Mouse (Mus musculus) limb, embryonic 14.5 days (tissue): Measurements from ENCODE around the gene Nhsl2. TPM values are rescaled to one million over a fixed set of nuclear protein-coding genes. Genes with fewer than 3 reads are reported as not detected.

Source experiments
- ATAC-seq: fragments of 200-750 bp; cut with Nextera tagmentation; 2 replicates; pipeline ENCODE4 v1.8.0; 2017; ENCODE audit warnings: low read depth, moderate number of reproducible peaks, moderate TSS enrichment; ENCODE audit not compliant: low FRiP score
- DNase-seq: peaks from one replicate; pipeline ENCODE4 v3.0.0-alpha.2; 2015; ENCODE audit warnings: low spot score
- H3K27ac ChIP-seq: fragments of 300-500 bp; sonication (generic); replicated peaks from 2 replicates; pipeline ENCODE4 v1.5.1; 2014; ENCODE audit warnings: low read depth, mild to moderate bottlenecking, low read length, moderate library complexity, mixed read lengths
- H3K27me3 ChIP-seq: fragments of 300-500 bp; sonication (generic); 2 replicates; pipeline ENCODE4 v1.6.1; 2014; ENCODE audit warnings: low read length, mixed read lengths; ENCODE audit not compliant: control insufficient read depth, insufficient read depth
- H3K36me3 ChIP-seq: fragments of 300-500 bp; sonication (generic); 2 replicates; pipeline ENCODE4 v1.6.1; 2014; ENCODE audit warnings: mild to moderate bottlenecking, low read length, moderate library complexity, mixed read lengths; ENCODE audit not compliant: control insufficient read depth, insufficient read depth
- H3K4me1 ChIP-seq: fragments of 300-500 bp; sonication (generic); 2 replicates; pipeline ENCODE4 v1.6.1; 2014; ENCODE audit warnings: antibody characterized with exemption, low read length, mixed read lengths; ENCODE audit not compliant: control insufficient read depth, insufficient read depth
- H3K4me2 ChIP-seq: fragments of 300-500 bp; sonication (generic); replicated peaks from 2 replicates; pipeline ENCODE4 v1.6.1; 2014; ENCODE audit warnings: low read depth, mild to moderate bottlenecking, low read length, moderate library complexity; ENCODE audit not compliant: severe bottlenecking
- H3K4me3 ChIP-seq: fragments of 300-500 bp; sonication (generic); replicated peaks from 2 replicates; pipeline ENCODE4 v1.5.1; 2014; ENCODE audit warnings: low read length
- H3K9ac ChIP-seq: fragments of 300-500 bp; sonication (generic); 2 replicates; pipeline ENCODE4 v1.6.1; 2014; ENCODE audit warnings: mild to moderate bottlenecking, low read depth, low read length, moderate library complexity; ENCODE audit not compliant: severe bottlenecking
- H3K9me3 ChIP-seq: fragments of 300-500 bp; sonication (generic); 2 replicates; pipeline ENCODE4 v1.6.1; 2016; ENCODE audit warnings: low read length; ENCODE audit not compliant: control insufficient read depth
- POLR2A ChIP-seq: fragments of 200-500 bp; IDR thresholded peaks from 2 replicates; pipeline ENCODE4 v1.8.0; 2012; ENCODE audit warnings: inconsistent platforms, mild to moderate bottlenecking, moderate library complexity, borderline replicate concordance; ENCODE audit not compliant: insufficient read depth, insufficient read length; ENCODE audit errors: extremely low read depth
- WGBS: fragments of 180-500 bp; shearing (Covaris S2); extraction: QIAGEN DNeasy Blood & Tissue Kit; methylation state at CpG from one replicate; pipeline ENCODE4 v1.1.7; 2014; 5-methylcytosine and 5-hydroxymethylcytosine counted together
- polyA plus RNA-seq, 2 experiments: library from polyadenylated mRNA; depleted of rRNA in 1 of 2; stranded (reverse) in 1 of 2; unstranded in 1 of 2; fragments of >200 nt; fragmentation: Nextera tagmentation in 1 of 2; extraction: Ambion mirVana in 1 of 2; gene quantifications; 2 replicates each; pipeline versions ENCODE4 v1.2.1 to v1.2.3; 2012 to 2014

Nhsl2 gene
- polyA plus RNA-seq, 2 experiments, result 6.6 to 13.5 TPM

DNA sequence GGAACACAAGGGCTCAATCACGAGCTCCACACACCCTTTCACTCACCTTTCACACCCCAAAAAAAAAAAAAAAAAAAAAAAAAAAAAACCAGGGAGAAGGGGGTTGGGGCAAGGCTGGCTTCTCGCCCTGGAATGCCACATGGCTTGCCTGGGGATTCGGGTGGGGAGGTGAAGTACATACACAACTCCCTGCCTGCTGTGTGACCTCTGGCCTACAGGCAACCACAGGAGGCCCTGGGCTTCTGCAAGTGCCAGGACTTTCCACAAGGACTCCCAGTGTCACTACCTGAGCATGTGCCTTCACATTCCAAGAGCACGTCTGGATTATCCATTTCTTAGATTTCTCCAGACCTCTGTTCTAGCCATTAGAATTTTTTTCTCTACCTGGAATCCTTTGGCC lies 40.2 kb downstream of the Nhsl2 start:
- Histone ChIP-seq H3K4me3 (no peak overlapping the region), H3K9me3 (no peaks in the 10 kb centered on the region), H3K4me1 (no peaks in the 10 kb centered on the region), H3K27ac (no peak overlapping the region), H3K36me3 (no peaks in the 10 kb centered on the region), H3K27me3 (no peaks in the 10 kb centered on the region), H3K9ac (no peak overlapping the region), H3K4me2 (no peak overlapping the region)
- no peak for ATAC-seq
- DNase-seq, result no peak
- WGBS, result 18% methylated on average over 4 of the region's 4 CpGs
- no peak for TF ChIP-seq POLR2A

DNA sequence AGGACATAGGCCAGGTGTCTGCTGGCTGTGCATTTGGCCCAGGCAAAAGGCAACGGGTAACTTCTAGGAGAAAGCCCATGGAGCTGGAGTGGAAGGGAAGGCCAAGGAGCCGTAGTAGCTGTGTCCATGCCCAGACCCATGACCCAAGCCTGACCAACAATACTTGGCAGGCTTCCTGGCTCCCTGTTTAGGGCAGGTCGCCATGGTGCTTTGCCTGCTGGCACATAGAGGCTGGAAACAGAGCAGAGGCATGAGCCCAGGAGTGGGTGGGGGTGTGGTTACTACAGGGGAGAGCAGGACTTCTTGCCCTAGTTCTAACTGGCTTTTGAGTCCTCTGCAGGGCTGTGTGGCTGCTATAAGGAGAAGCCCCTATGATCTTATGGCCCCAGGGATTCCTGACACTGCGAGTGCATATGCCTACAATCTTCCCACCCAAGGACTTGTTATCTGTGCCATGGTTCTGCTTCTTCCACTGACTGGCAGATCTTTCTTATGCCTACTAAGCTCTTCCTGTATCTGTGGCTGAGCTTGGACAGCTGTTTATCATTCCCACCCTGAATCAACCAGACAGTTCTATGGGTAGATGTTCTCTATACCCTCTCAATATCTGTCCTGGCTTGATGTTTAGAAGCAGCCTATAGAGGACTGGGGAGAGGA lies 40.8 kb downstream of the Nhsl2 start:
- H3K4me1 ChIP-seq, result no peaks in the 10 kb centered on the region
- DNase-seq, result no peak
- WGBS, result 71% methylated on average over 4 of the region's 4 CpGs

DNA sequence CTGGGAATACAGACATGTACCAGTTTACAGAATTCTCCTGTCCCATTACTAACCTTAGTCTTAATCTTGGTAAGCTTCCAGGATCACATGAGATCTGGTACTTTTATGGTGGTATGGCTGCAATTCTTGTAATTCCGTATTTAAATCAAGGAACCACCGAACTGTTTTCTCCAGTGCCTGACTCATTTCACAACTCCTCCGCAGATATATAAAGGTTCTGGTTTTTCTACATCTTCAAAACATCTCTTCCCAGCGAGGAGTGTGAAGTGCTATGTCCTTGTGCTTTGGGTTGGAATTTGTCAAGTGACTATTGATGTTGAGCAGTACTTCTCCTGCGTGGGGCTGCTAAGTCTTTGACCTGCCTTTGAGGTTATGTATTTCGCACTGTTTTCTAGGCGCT lies 44.6 kb downstream of the Nhsl2 start:
- H3K27ac ChIP-seq, result no peak overlapping the region
- no peaks in the 10 kb centered on the region for H3K9me3 ChIP-seq
- no peaks in the 10 kb centered on the region for H3K27me3 ChIP-seq
- WGBS, result 86% methylated on average over 7 of the region's 7 CpGs
- H3K4me2 ChIP-seq, result no peak overlapping the region
- no peak overlapping the region for H3K9ac ChIP-seq
- H3K4me1 ChIP-seq, result no peaks in the 10 kb centered on the region
- TF ChIP-seq POLR2A, result no peak
- no peak for DNase-seq
- H3K36me3 ChIP-seq, result no peaks in the 10 kb centered on the region
- no peak for ATAC-seq
- H3K4me3 ChIP-seq, result no peak overlapping the region

More for the DNA sequence above, 40.8 kb downstream of the Nhsl2 start:
- no peak for TF ChIP-seq POLR2A
- no peaks in the 10 kb centered on the region for H3K27me3 ChIP-seq
- H3K4me2 ChIP-seq, result no peak overlapping the region
- ATAC-seq, result no peak
- no peak overlapping the region for H3K27ac ChIP-seq
- no peak overlapping the region for H3K9ac ChIP-seq
- no peaks in the 10 kb centered on the region for H3K36me3 ChIP-seq
- no peaks in the 10 kb centered on the region for H3K9me3 ChIP-seq
- no peak overlapping the region for H3K4me3 ChIP-seq

DNA sequence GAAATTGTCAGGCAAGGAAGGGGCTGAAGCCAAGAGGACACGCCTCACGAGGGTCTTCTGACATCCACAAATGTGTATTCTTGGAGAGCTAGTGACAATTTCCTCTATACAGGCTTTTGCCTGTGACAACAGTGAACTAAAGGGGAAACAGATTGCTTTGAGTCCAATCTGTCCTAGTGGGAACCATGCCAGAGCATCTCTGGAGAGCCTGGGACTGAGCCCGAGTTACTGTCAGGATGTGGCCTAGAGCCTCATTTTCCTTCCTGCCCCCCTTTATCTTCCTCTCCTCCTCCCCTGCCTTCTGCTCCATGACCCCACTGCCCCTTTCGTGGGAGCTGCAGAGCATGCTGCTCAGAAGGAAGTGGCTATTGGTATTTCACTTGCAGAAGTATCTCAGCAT lies 49.2 kb downstream of the Nhsl2 start:
- no peaks in the 10 kb centered on the region for H3K9me3 ChIP-seq
- H3K4me1 ChIP-seq, result no peaks in the 10 kb centered on the region
- H3K36me3 ChIP-seq, result no peaks in the 10 kb centered on the region
- no peaks in the 10 kb centered on the region for H3K27me3 ChIP-seq
- TF ChIP-seq POLR2A, result no peak
- H3K4me3 ChIP-seq, result no peak overlapping the region
- H3K9ac ChIP-seq, result no peak overlapping the region
- H3K27ac ChIP-seq, result no peak overlapping the region
- DNase-seq (no peak), ATAC-seq (no peak)
- no peak overlapping the region for H3K4me2 ChIP-seq
- 58% methylated on average over 4 of the region's 4 CpGs for WGBS

DNA sequence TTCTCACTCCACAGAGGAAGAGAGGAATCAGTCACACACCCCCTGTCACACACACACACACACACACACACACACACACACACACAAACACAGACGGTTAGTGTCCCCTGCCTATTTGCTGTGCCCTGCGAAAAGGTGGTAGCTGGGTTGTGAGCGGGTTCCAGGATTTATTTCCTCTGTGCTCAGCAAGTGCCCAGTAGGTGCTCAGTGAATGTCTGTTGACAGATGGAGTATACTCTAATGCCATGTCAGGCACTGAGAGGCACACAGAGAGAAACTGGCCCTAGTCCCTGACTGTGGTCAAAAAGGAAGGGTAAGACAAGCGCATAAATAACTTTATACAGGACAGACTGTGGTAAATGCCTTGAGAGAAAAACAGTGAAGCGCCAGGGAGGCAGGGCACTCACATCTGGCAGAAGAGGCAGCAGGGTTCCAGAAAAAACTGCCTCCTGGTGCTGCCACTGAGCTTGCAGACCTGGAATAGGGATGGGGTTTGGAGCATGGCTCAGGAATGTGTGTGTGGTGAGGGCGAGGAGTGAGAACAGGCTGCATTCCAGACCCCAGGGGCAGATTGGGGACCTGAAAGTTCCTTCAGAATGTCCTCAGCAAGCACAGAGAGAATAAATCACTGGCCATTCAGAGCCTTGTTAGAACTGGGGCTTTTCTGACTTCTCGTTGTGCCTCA lies 52.8 kb downstream of the Nhsl2 start:
- Histone ChIP-seq H3K27ac (no peak overlapping the region), H3K4me2 (no peak overlapping the region), H3K9me3 (no peaks in the 10 kb centered on the region), H3K36me3 (no peaks in the 10 kb centered on the region), H3K4me1 (no peaks in the 10 kb centered on the region), H3K27me3 (no peaks in the 10 kb centered on the region), H3K4me3 (no peak overlapping the region), H3K9ac (no peak overlapping the region)
- ATAC-seq (no peak), DNase-seq (no peak)
- no peak for TF ChIP-seq POLR2A
- 69% methylated on average over 7 of the region's 7 CpGs for WGBS
